Mouse (Mus musculus) stomach, postnatal 0 days (tissue): ENCODE results near the gene Kcnh2.

ENCODE experiments used
- CTCF ChIP-seq: IDR thresholded peaks from 2 replicates; pipeline ENCODE4 v1.5.1; 2016; ENCODE audit warnings: antibody characterized with exemption, low read depth, mild to moderate bottlenecking, moderate library complexity
- EP300 ChIP-seq: optimal IDR thresholded peaks from 2 replicates; pipeline ENCODE3; 2016; ENCODE audit warnings: antibody characterized with exemption

DNA sequence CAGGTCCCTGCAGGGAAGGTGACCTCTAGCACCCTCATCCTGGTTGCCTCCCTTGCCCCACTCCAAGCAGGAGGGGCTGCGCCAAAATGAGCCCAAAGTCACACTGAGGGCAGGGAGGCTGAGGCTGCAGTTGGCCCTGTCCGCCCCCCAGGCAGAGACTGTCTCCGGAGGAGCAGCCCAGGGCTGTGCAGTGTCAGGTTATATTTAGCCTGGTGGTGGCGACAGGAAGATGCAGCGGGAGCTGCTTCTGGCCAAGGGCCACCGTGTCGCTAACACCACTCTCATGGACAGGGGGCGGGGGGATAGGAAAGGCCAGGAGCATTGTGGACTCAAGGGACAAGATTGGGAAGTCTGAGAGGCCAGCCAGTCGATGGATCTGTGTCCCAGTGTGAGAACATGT is 14.0 kb downstream of the Kcnh2 start:
- TF ChIP-seq CTCF, result peak; percentile 26
- TF ChIP-seq EP300, result no peak
